Mouse (Mus musculus): Measurements from ENCODE around the gene Sp4. TPM values are rescaled to one million over a fixed set of nuclear protein-coding genes. Genes with fewer than 3 reads are reported as not detected.

Gene Sp4
- polyA plus RNA-seq, 1 experiment from 2014 or later = 14.0 TPM

Other genes starting within 250 kb of the Sp4 start
- gene Dnah11, start 102.4 kb downstream of the Sp4 start, polyA plus RNA-seq (2015; fragmentation: Nextera tagmentation; extraction: Ambion mirVana) = 0.18 and 0.31 TPM in 2 replicates